9 mouse cellular contexts compared by ENCODE assay signal in genomic region chr6:140337897-140338749, GRCm38 (mm10).
DNase-seq lines count a peak whose midpoint lies in the region; ATAC-seq and TF ChIP-seq lines count a peak whose summit lies in the region.
"Had no signal": no experiment of that assay in that cellular context is flagged by ENCODE, and none has a peak within 500 bp of the region (broad histone marks: within the 10 kb centered on the region; RNA-seq: fewer than 3 reads in every experiment).

No protein-coding gene starts in this region.

- no peak for TF ChIP-seq CTCF in brain, embryonic 14.5 days (IDR thresholded peaks at IDR 0.05; ENCODE audit: borderline replicate concordance, extremely low read depth, insufficient read depth, insufficient read length)
- no peak for TF ChIP-seq CTCF in stomach, postnatal 0 days (IDR thresholded peaks at IDR 0.05; ENCODE audit: low read depth)

- peak overlapping the region; percentile 32 for H3K4me2 ChIP-seq in hindbrain, embryonic 11.5 days (replicated peaks; ENCODE audit: low read depth, low read length)
- H3K4me2 ChIP-seq in limb, embryonic 14.5 days (replicated peaks; ENCODE audit: low read depth, low read length, severe bottlenecking): no peak overlapping the region
- peak overlapping the region; percentile 1; the same call in 1 of the 2 replicates for H3K4me2 ChIP-seq in stomach, postnatal 0 days (replicated peaks; ENCODE audit: low read depth)

- H3K27me3 ChIP-seq in hindbrain, embryonic 11.5 days (ENCODE audit: control insufficient read depth, insufficient read depth, low read length): no peaks in the 10 kb centered on the region
- H3K27me3 ChIP-seq in limb, embryonic 14.5 days (ENCODE audit: control insufficient read depth, insufficient read depth, low read length): no peaks in the 10 kb centered on the region
- H3K27me3 ChIP-seq in stomach, postnatal 0 days (ENCODE audit: control insufficient read depth, insufficient read depth, low read length): no peaks in the 10 kb centered on the region

- DNase-seq in gastrocnemius, adult 18-20 months (ENCODE audit: low spot score): peak; percentile 7
- no peak for DNase-seq in gastrocnemius, postnatal 4 days (ENCODE audit: low spot score in 2 of 2)
- peak; percentile 77 for DNase-seq in brain, embryonic 14.5 days (ENCODE audit: low read depth)
- DNase-seq in hindbrain, embryonic 11.5 days (ENCODE audit: low spot score): peak; percentile 42
- peak; percentile 49 for DNase-seq in limb, embryonic 14.5 days (ENCODE audit: low spot score)
- DNase-seq in stomach, postnatal 0 days (ENCODE audit: low spot score): no peak
- no peak for DNase-seq in layer of hippocampus, postnatal 14 days (ENCODE audit: low spot score in 2 of 2)
- no peak for DNase-seq in cerebellum, adult 8-10 months

- TF ChIP-seq EP300 in stomach, postnatal 0 days (optimal IDR thresholded peaks at IDR 0.05): no peak

- 0 out of 2 replicates have a peak, but pooled peaks have one; percentile 10 for ATAC-seq in hindbrain, embryonic 11.5 days (ENCODE audit: low FRiP score)
- ATAC-seq in limb, embryonic 14.5 days (ENCODE audit: low FRiP score, low read depth): peak; percentile 29; the same call in 1 of the 2 replicates
- no peak for ATAC-seq in stomach, postnatal 0 days (ENCODE audit: low FRiP score, low TSS enrichment)

- H3K9ac ChIP-seq in hindbrain, embryonic 11.5 days (ENCODE audit: low read depth, low read length): 0 out of 2 replicates have a peak overlapping the region, but pooled peaks have one; percentile 31
- no peak overlapping the region for H3K9ac ChIP-seq in limb, embryonic 14.5 days (ENCODE audit: low read depth, low read length, severe bottlenecking)
- no peak overlapping the region for H3K9ac ChIP-seq in stomach, postnatal 0 days (ENCODE audit: low read length)

- H3K27ac ChIP-seq in hindbrain, embryonic 11.5 days (ENCODE audit: low read depth, low read length): peak overlapping the region; percentile 61; the same call in 1 of the 2 replicates
- H3K27ac ChIP-seq in limb, embryonic 14.5 days (replicated peaks; ENCODE audit: low read depth, low read length): no peak overlapping the region; the same call in 1 of the 2 replicates
- H3K27ac ChIP-seq in stomach, postnatal 0 days (replicated peaks): no peak overlapping the region

- H3K36me3 ChIP-seq in hindbrain, embryonic 11.5 days (ENCODE audit: control insufficient read depth, insufficient read depth, low read length): no peaks in the 10 kb centered on the region
- no peaks in the 10 kb centered on the region for H3K36me3 ChIP-seq in limb, embryonic 14.5 days (ENCODE audit: control insufficient read depth, insufficient read depth, low read length)
- no peaks in the 10 kb centered on the region for H3K36me3 ChIP-seq in stomach, postnatal 0 days (ENCODE audit: control insufficient read depth, insufficient read depth, low read length)
- H3K36me3 ChIP-seq: G1E had no signal

- no peaks in the 10 kb centered on the region for H3K9me3 ChIP-seq in hindbrain, embryonic 11.5 days (ENCODE audit: control insufficient read depth, low read length)
- no peaks in the 10 kb centered on the region for H3K9me3 ChIP-seq in limb, embryonic 14.5 days (ENCODE audit: control insufficient read depth, low read length)
- H3K9me3 ChIP-seq in stomach, postnatal 0 days (ENCODE audit: control insufficient read depth, low read length): no peaks in the 10 kb centered on the region

- H3K4me3 ChIP-seq in hindbrain, embryonic 11.5 days (ENCODE audit: low read depth, low read length): no peak overlapping the region
- H3K4me3 ChIP-seq in limb, embryonic 14.5 days (replicated peaks; ENCODE audit: low read length): no peak overlapping the region
- no peak overlapping the region for H3K4me3 ChIP-seq in stomach, postnatal 0 days (ENCODE audit: low read depth, low read length)

- WGBS in hindbrain, embryonic 11.5 days: 31% methylated on average over 19 of the region's 19 CpGs
- WGBS in limb, embryonic 14.5 days: 50% methylated on average over 19 of the region's 19 CpGs
- WGBS in stomach, postnatal 0 days: 56% methylated on average over 19 of the region's 19 CpGs

- TF ChIP-seq POLR2A in brain, embryonic 14.5 days (IDR thresholded peaks at IDR 0.05; ENCODE audit: borderline replicate concordance, extremely low read depth, insufficient read depth, insufficient read length, poor library complexity, severe bottlenecking): no peak
- no peak for TF ChIP-seq POLR2A in limb, embryonic 14.5 days (IDR thresholded peaks at IDR 0.05; ENCODE audit: borderline replicate concordance, extremely low read depth, insufficient read depth, insufficient read length)

- H3K4me1 ChIP-seq in hindbrain, embryonic 11.5 days (replicated peaks; ENCODE audit: control insufficient read depth, insufficient read depth, low read length): peaks cover 8% of the 10 kb centered on the region
- peaks cover 14% of the 10 kb centered on the region for H3K4me1 ChIP-seq in limb, embryonic 14.5 days (ENCODE audit: control insufficient read depth, insufficient read depth, low read length)
- no peaks in the 10 kb centered on the region for H3K4me1 ChIP-seq in stomach, postnatal 0 days (replicated peaks; ENCODE audit: control insufficient read depth, insufficient read depth)

Comparison
In these comparisons a context has a peak if more than half of its experiments do, and no peak if none do; other contexts are left out.
1. DNase-seq: peak in gastrocnemius, adult 18-20 months (single experiment), brain, embryonic 14.5 days (single experiment), hindbrain, embryonic 11.5 days (single experiment) and limb, embryonic 14.5 days (single experiment); none in gastrocnemius, postnatal 4 days (0 of 2), stomach, postnatal 0 days (single experiment), layer of hippocampus, postnatal 14 days (0 of 2) and cerebellum, adult 8-10 months (single experiment).